Mouse (Mus musculus): ENCODE data around the gene Stk24.

Stk24 gene

DNA sequence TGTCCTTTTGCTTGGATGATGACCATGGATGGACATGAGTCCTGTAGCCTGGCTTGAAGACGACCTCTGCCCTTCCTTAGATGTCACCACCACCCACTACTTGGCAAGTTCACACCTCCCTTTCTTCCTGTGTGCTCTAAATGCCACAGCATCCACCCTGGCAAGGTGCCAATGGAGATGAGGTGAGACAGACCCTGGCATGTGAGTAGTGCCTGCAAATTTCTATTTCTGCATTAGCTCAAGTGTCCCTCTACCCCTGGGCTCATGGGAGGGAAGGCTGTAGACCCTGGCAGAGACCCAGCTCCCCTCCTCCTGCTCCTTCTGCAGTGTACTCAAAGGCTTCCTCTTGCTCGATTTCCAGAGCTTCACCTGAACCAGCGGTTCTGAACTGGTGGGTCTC is 64.9 kb downstream of the Stk24 start:
- no peak for DNase-seq (ENCODE audit: low read depth, low spot score)

DNA sequence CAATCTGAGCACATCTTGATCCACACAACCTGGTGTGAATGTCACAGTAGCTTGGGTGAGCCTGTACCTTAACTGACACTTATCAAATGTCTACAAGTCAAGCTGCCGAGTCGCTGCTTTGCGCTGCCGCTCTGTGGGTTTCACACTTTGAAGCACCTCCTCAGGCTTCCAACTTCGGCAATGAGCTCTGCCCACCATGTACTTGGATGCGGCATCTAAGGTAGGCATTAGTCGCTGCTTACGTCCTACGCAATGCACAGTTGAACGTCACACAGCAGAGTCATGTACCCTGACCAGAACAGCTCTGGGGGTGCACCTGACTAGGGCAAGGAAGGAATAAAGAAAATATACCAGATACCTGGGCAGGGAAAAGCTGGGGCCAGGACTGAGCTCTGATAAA is 66.5 kb downstream of the Stk24 start:
- DNase-seq (ENCODE audit: low read depth, low spot score): no peak

DNA sequence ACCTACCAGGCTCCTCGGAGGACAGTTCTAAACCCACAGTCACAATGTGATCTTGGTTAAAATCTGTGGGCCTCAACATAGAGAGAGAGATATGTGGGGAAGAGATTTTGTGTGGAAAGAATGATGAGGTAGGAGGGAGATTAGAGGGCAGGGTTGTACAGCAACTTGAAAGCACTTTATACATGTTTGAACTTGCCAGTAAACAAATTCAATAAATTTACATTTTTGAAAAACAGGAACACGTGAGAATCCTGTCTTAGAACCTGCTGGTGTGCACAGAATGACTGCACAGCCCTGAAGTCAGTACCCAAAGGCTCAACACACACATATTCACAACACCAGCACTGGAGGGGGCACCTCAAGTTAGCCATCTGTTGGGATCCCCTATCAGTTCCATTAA is 68.7 kb downstream of the Stk24 start:
- DNase-seq (ENCODE audit: low read depth, low spot score): no peak

DNA sequence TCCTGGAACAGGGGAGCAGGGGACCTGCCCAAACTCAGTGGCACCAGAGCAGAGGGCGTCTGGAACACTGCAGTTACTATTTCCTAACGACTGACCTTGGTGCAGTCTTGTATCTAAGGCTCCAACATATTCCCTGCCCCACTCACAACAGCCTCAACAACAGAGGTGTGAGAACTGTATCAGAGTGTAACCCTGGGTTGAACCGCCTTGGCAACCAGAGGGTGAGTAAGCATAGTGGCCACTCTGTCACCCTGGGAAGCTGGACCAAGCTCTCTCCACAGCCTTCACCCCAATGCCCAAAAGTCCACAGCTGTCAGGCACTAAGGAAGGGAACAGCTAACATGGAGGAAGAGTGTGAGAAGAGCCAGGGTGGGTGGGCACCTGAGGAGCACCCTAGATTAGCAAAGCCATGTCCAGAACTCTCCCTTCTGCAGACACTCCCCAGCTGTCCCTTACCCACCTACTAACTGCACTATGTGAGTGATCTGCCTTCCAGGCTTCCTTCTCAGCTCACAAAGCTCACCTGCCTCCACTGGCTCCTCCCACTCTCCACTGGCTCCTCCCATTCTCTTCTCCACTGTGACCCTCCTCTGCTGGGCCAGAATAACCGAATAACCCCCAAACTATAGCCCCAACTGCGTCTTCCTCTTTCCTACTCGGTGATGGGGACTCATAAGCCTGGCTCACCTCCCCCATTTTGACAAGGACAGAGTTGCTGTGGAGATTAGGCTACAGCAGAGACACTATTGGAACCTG is 69.3 kb downstream of the Stk24 start:
- no peak for DNase-seq (ENCODE audit: low read depth, low spot score)

DNA sequence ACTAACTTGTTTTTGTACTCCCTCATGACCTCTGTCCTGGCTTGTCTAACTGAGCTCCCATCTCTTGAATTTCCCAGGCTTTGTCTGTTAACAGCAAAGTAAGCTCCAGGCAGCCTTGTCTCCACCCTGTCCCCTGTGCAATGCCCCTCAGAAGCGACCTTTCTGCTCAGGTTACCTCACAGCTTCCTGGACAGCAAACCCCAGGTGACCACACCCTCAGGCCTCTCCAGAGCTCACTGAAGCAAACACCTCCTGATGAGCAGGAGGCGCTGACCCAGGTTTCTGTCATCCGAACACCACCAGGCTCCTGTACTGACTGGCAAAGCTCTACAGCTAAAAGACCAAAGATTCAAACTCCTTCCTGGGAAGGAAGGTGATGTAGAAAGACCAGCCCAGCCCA is 69.9 kb downstream of the Stk24 start:
- DNase-seq (ENCODE audit: low read depth, low spot score): no peak

DNA sequence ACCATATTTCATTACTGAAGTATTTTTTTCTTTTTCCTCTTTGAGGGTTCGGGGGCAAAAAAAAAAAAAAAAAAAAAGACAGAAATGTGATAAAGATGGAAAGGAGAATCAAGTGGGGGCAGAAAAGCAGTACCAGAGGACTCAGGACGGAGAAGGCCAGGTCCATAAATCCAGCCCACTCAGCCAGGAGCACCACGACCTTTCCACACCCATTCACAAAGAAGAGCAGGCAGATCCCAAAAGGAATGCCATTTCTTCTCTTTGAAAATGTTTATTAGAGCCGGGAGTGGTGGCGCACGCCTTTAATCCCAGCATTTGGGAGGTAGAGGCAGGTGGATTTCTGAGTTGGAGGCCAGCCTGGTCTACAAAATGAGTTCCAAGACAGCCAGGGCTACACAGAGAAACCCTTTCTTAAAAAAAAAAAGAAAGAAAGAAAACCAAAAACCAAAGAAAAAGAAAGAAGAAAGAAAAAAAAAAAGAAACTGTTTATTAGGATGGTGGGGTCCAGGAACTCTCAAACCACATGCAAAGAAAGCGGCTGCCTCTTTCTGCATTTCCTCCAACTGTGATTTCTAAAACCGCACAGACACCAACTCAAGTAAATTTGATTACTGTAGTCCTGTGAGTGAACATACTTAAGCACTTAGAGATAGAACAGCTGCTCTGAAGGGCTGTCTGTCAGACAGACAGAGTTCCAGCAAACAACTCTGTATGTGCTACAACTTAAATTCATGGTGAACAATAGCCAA is 74.3 kb downstream of the Stk24 start:
- no peak for DNase-seq (ENCODE audit: low read depth, low spot score)

DNA sequence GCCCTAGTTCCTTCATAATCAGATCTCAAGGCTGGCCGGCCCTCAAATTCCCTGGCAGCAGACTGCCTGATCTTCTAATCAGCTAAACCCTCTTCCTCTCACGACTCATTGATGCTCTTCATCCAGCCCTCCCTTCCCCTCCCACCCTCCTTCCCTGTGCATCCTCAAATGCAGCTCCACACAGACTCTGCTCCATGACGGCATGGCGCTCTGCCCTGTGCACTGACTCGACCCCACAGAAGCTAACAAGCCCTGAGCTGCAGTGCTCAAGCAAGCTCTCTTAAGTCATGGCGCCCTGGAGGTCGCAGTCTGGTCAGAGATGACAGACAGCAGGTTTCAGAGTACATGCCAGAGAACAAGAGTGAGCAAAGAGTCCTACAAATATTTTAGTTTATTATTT is 75.3 kb downstream of the Stk24 start:
- DNase-seq (ENCODE audit: low read depth, low spot score): no peak

DNA sequence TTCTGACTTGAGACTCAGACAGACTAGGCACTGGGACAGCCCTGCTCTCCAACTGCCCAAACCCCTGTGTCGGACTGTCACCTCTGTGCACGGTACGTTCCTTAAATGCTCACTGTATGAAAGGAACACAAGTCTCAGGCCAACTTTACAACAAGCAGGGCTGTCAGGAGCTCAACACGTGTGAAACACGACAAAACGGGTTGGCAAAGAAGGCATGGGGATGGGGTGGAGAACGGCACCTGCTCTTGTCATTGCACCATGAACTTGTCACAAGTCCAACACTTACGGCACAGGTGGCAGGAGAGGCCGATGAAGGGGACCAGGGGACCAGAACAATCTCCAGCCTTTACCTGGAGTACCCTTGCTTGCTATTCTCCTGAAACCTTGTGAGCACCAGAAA is 80.7 kb downstream of the Stk24 start:
- DNase-seq (ENCODE audit: low read depth, low spot score): no peak

DNA sequence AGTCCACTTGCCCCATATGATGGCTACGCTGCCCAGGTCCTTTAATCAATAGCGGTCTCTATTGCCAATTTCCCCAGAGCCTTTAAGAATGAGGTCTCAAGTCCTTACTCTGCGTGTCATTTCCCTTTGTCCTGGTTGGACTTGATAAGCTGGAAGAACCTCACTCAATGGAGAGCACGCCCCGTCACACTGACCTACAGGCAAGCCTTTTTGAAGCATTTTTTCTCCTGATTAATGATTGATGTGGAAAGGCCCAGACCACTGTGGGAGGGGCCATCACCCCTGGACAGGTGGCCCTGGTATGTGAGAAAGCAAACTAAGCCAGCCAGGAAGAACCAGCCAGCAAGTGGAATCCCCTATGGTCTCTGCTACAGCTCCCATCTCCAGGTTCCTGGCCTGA is 81.3 kb downstream of the Stk24 start:
- no peak for DNase-seq (ENCODE audit: low read depth, low spot score)

DNA sequence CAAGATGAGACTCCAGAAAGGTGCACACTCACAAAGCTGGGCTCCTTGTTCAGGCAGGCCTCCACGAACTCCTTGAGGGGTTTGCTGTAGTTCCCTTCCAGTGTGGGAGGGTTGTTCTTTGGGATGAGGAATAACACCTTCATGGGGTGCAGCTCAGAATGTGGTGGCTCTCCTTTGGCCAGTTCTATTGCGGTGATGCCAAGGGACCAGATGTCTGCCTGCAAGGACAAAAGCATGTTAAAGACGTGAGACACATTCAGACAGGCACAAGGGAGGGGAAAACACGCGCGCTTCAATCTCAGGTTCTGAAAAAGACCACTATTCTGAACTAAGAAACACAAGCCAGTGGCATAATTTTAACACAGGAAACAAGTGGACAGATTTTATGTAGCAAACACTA is 82.7 kb downstream of the Stk24 start:
- DNase-seq (ENCODE audit: low read depth, low spot score): no peak

DNA sequence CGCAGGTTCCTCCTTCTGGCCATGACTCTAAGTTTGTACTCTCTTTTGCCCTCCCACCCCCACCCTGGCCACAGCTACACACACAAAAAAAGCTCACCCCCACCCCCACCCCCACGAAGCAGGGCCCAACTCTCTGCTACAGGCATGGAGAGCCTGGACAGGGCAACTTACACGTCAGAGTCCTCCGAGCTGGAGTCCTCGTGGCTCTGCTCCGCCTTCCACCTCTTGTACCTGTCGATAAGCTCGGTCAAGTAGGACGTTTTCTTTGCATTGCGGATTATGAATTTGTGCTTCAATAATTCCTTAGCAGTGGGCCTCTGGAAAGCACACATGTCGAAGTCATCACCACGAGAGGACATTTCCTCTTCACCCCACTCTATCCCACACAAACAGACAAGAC is 85.3 kb downstream of the Stk24 start:
- no peak for DNase-seq (ENCODE audit: low read depth, low spot score)

DNA sequence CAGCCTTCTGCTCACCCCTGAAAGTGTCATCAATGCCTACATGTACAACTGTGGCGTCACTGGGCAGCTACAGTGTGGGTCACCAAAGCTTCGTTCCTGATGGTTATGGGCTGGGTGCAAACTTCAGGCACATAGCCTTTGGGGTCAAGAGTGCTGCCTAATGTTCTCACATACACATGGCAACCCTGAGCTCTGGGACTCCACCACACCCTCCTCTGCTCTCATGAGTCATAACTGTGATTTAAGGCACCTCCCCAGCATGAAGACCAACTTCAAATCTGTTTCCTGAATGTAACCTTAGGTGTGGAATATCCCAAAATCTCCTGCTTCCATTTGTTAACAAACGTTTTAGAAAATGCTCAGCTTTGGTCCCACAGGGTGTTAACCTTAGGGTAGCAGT is 87.4 kb downstream of the Stk24 start:
- no peak for DNase-seq (ENCODE audit: low read depth, low spot score)

DNA sequence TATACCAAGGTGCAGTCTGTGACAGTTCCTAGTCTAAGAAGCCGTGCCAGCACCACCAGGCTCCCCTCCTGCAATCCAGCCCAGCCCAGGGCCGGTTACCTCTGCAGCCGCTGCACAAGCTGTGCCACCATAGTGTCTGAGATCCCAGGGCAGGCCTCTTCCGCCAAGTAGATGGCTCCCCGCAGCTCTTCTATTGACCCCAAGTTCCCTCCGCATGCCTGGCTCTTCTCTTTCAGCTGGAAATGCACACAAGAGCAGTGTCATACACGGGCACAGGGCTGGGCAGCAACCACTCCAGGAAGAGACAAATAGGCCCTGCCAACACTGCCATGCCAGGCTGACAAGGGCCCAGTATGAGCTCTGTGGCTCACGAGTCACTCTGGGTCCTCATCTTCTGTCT is 87.9 kb downstream of the Stk24 start:
- no peak for DNase-seq (ENCODE audit: low read depth, low spot score)

DNA sequence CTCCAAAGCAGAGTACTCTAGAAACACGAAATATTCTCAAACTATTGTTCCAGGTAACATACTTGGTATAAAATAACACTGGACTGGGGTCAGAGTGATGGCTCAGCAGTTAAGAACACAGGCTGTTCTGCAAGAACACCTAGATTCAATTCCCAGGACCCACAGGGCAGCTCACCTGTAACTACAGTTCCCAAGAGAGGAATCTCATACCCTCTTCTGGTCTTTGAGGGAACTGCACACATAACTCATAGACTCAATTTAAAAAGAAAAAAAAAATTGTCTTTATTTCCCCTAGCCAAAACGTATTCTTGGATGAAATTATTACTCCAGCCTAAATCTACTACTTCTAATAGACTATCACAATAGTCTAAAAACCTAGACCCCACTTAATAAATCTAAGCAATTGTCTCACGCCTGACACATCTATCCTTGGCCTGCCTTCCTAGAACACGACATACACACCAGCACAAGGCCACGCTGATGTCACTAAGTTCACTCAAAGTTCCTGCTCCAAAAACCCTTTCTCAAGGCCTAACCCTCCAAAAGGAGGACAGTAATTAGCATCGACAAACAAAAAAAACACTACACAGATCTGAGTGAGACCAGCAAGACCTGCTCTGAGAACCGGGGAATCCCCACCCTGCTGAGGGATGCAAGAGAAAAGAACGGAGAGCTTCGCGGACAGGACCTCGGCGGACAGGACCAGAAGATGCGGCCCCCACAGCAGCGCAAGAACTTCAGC is 94.3 kb downstream of the Stk24 start:
- DNase-seq (ENCODE audit: low read depth, low spot score): no peak

DNA sequence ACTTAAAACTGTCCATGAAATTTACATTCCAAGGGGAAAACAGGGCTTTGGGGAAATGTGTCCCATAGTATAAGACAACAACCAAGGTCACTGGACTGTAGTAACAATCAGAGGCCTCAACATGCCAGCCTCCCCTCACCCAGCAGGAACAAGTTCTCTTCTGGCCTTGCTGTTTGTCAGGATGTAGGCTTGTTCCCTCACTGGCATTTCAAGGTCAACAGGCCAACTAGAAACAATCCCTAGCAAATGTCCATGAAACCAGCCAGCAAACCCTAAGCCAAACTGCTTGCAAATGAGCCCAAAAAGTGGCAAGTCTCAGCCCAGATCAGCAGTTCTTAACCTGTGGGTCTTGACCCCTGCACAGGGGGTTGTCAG is 98.5 kb downstream of the Stk24 start:
- no peak for DNase-seq (ENCODE audit: low read depth, low spot score)

DNA sequence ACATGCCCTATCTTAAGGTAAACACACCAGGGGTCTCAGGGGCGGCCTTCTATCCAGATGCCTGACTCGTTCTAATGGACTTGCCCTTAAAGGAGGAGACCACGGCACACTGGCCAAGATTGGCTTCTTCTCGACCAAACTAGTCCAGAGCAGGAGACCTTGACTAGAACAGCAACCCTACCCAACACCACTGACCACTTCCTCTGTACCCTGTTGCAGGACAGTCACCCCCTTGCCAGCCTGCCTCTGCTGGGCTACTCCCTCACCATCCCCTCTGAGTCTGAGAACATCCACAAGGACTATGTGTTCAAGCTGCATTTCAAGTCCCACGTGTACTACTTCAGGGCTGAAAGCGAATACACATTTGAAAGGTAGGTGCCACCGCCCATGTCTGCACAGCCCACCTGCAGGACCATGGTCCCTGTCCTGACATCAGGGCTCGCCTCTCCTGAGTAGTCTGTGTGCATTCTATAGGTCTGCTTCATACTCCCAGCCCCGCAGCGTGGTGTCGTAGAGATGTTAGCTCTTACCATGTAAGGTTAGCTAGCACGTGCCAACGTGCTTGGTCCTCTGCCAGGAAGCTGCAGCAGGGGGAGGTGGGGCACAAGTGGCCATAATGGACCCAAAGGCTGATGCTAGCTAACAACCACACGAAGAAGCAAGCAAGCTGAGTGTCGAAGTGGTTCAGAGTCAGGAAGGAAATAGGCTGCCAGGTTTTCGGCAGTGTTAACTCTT is 99.0 kb downstream of the Stk24 start:
- no peak for DNase-seq (ENCODE audit: low read depth, low spot score)

DNA sequence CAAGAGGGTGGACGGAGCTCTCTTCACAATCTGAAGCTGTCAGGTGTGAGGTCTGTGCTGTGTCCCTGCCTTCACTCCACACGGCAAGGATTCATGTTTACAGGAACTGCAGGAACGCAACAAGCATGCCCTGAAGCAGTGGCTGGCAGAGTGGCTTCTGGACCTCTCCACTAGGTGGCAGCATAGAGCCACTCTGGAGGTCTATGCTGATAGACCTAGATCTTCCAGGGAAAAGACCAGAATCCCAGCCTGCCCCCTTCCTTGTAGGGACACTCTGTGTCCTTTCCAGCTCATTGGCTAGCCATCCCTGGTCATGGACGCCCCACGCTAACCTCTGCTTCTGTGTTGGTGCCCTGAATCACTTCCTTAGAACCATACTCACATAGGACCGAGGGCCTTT is 100.7 kb downstream of the Stk24 start:
- peak; percentile 24 for DNase-seq (ENCODE audit: low read depth, low spot score)

DNA sequence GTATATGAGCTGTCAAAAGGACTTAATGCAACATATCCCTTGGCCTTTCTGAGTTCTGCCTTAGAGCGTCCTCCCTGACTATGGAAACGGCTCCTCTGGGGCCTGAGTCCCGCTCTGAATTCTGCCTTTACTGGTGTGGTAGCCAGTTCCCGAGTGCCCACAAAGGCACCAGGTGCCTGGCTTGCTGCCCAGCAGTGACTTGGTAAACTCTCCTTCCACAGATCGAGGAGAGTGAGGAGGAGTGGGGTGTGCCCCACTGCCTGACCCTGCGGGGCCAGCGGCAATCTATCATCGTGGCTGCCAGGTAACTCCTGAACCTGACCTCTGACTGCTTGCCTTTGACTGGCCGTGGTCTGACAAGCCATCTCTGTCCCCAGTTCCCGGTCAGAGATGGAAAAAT is 103.8 kb downstream of the Stk24 start:
- DNase-seq (ENCODE audit: low read depth, low spot score): no peak

DNA sequence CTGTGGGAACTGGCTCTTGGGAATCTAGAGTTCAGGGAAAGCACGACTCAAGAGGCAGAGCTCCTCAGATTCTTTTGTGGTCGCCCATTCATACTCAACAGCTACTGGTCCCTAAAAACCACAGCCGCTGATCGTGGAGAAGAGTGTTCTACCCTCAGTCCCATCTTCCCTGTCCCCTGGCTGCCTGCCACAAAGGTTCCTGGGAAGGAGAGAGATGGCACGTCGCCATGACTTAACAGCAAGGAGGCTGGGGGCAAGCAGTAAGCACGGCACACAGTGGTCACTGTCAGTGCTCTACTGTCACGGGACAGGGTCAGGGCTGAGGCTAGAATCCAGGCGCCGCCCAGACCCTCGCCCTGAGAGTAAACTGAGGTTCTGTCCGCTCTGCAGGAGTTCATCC is 104.8 kb downstream of the Stk24 start:
- no peak for DNase-seq (ENCODE audit: low read depth, low spot score)

DNA sequence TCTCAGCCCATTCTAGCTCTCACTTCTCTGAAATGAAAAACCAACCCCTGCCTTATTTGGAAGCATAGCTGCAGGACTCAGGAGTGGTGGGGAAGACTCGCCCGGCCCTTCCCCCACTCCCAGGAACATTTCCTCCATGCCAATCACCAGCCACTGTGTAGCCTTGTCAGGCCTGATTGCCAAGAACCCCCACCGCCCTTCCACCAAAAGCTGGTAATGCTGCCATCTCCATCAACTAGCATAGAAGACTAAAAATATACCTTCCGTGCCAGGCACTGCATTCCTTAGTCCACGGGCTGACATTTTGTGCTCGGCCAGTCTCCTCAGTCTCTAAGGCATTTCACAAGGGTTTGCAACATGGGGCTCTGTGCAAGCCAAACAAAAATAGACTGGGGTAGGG is 109.3 kb downstream of the Stk24 start:
- no peak for DNase-seq (ENCODE audit: low read depth, low spot score)

DNA sequence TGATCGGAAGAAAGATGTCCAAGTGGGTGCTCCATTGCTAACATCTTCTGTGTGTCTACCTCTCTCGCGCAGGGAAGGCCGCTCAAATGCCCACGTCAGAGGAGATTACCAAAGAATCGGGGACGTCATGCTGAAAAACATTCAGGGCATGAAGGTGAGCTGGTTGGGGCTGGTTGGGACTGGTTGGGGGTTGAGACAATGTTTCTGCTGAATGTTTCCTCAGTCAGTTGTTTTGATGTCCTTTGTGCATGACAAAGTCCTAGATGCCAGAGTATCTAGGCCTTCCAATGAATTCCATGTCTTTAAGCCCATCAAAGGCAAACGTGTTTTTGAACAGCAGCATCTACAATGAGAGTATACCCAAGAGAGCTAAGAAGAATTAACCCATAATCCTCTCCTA is 112.0 kb downstream of the Stk24 start:
- DNase-seq (ENCODE audit: low read depth, low spot score): no peak

DNA sequence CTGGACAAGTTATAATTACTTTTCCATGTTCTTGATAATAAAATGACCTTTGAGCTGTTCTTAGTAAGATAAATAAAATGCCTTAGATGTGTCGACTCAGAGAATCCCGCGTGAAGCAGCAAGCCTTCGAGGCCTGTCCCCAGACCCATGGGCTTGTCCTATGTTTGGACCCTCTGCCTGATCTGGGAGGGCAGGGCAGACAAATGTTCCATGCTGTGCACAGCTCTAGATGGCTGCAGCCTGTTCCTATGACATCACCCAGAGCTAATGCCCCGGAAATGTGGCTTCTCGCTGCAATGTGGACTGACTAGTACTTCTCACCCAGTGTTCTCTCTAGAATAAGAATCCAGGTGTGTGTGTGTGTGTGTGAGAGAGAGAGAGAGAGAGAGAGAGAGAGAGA is 115.4 kb downstream of the Stk24 start:
- DNase-seq (ENCODE audit: low read depth, low spot score): no peak
